Mouse (Mus musculus): Measurements from ENCODE around the gene Abhd10.

GRCm38 (mm10) chr16:45791286-45791685 is 48.5 kb upstream of the Abhd10 start:
- no peak for TF ChIP-seq CTCF (IDR thresholded peaks at IDR 0.05; ENCODE audit: borderline replicate concordance, insufficient read depth, low read depth, low read length)
- TF ChIP-seq POLR2A (IDR thresholded peaks at IDR 0.05; ENCODE audit: borderline replicate concordance, insufficient read depth, low read length), result no peak
